Mouse (Mus musculus): Measurements from ENCODE around the gene Mgat2. TPM values are rescaled to one million over a fixed set of nuclear protein-coding genes. Genes with fewer than 3 reads are reported as not detected.
"Not testable (repeated sequence)": the region's sequence is repeated elsewhere in the genome, so short reads cannot be mapped to it uniquely, and the experiment has no call there.

Mgat2 gene
- 45.6 and 46.6 TPM in 2 replicates for polyA plus RNA-seq (2016; fragmentation: Nextera tagmentation; extraction: Ambion mirVana)

GRCm38 (mm10) chr12:69183583-69184308, at the start of gene Mgat2, which contains the start of gene Rpl36al:
Mgat2 (plus strand) TSS chr12:69184157.
Rpl36al (minus strand) TSS chr12:69184083.
- Histone ChIP-seq H3K36me3 (replicated peaks) (peaks cover 22% of the 10 kb centered on the region), H3K4me2 (peak within 1 kb of the TSS; percentile 93), H3K9ac (peak within 1 kb of the TSS; percentile 95), H3K9me3 (no peaks in the 10 kb centered on the region), H3K27me3 (no peaks in the 10 kb centered on the region), H3K4me3 (replicated peaks) (peak within 1 kb of the TSS; percentile 93), H3K4me1 (peaks cover 23% of the 10 kb centered on the region), H3K27ac (peak within 1 kb of the TSS; percentile 93)
- 1% methylated on average over 84 of the region's 84 CpGs for WGBS
- peak; percentile 100 for ATAC-seq (ENCODE audit: low FRiP score)

- Histone ChIP-seq H3K9me3 (no peaks in the 10 kb centered on the region), H3K9ac (no peak overlapping the region), H3K36me3 (replicated peaks) (no peaks in the 10 kb centered on the region), H3K27me3 (no peaks in the 10 kb centered on the region), H3K4me2 (no peak overlapping the region), H3K4me1 (no peaks in the 10 kb centered on the region), H3K4me3 (replicated peaks) (no peak overlapping the region), H3K27ac (no peak overlapping the region)
- no peak for ATAC-seq (ENCODE audit: low FRiP score)
- 89% methylated on average over 3 of the region's 3 CpGs for WGBS
Measured at GRCm38 (mm10) chr12:69139201-69139600, 44.8 kb upstream of the Mgat2 start.

- Histone ChIP-seq H3K4me1 (no peaks in the 10 kb centered on the region), H3K4me2 (no peak overlapping the region), H3K27ac (no peak overlapping the region), H3K27me3 (no peaks in the 10 kb centered on the region), H3K36me3 (replicated peaks) (no peaks in the 10 kb centered on the region), H3K9ac (no peak overlapping the region), H3K9me3 (no peaks in the 10 kb centered on the region), H3K4me3 (replicated peaks) (no peak overlapping the region)
- WGBS, result 90% methylated on average over 7 of the region's 7 CpGs
- no peak for ATAC-seq (ENCODE audit: low FRiP score)
Measured at GRCm38 (mm10) chr12:69139841-69140240, 44.1 kb upstream of the Mgat2 start.

- no peak for ATAC-seq (ENCODE audit: low FRiP score)
- Histone ChIP-seq H3K4me1 (no peaks in the 10 kb centered on the region), H3K36me3 (replicated peaks) (no peaks in the 10 kb centered on the region), H3K9me3 (no peaks in the 10 kb centered on the region), H3K4me2 (no peak overlapping the region), H3K27ac (no peak overlapping the region), H3K9ac (no peak overlapping the region), H3K4me3 (replicated peaks) (no peak overlapping the region), H3K27me3 (no peaks in the 10 kb centered on the region)
- 69% methylated on average over 6 of the region's 6 CpGs for WGBS
Measured at GRCm38 (mm10) chr12:69143460-69143859, 40.5 kb upstream of the Mgat2 start.

GRCm38 (mm10) chr12:69147166-69147735, 36.7 kb upstream of the Mgat2 start:
- 94% methylated on average over 5 of the region's 5 CpGs for WGBS
- H3K4me1 ChIP-seq, result no peaks in the 10 kb centered on the region
- H3K27me3 ChIP-seq, result no peaks in the 10 kb centered on the region
- H3K4me2 ChIP-seq, result no peak overlapping the region
- no peak overlapping the region for H3K27ac ChIP-seq
- H3K9me3 ChIP-seq, result no peaks in the 10 kb centered on the region
- no peak overlapping the region for H3K9ac ChIP-seq
- ATAC-seq (ENCODE audit: low FRiP score), result no peak
- no peaks in the 10 kb centered on the region for H3K36me3 ChIP-seq (replicated peaks)
- H3K4me3 ChIP-seq (replicated peaks), result no peak overlapping the region

GRCm38 (mm10) chr12:69150049-69150448, 33.9 kb upstream of the Mgat2 start:
- WGBS, result 88% methylated on average over 13 of the region's 13 CpGs
- no peak for ATAC-seq (ENCODE audit: low FRiP score)
- H3K27me3 ChIP-seq, result no peaks in the 10 kb centered on the region
- no peaks in the 10 kb centered on the region for H3K4me1 ChIP-seq
- H3K9me3 ChIP-seq, result no peaks in the 10 kb centered on the region
- H3K9ac ChIP-seq, result no peak overlapping the region
- no peak overlapping the region for H3K27ac ChIP-seq
- H3K4me3 ChIP-seq (replicated peaks), result no peak overlapping the region
- H3K4me2 ChIP-seq, result no peak overlapping the region
- 0 out of 2 replicates have a peak, but pooled peaks cover under 1% of the 10 kb centered on the region for H3K36me3 ChIP-seq (replicated peaks)

GRCm38 (mm10) chr12:69155923-69156322, 28.0 kb upstream of the Mgat2 start:
- Histone ChIP-seq H3K4me1 (peaks cover 9% of the 10 kb centered on the region), H3K9ac (no peak overlapping the region), H3K4me2 (no peak overlapping the region), H3K36me3 (replicated peaks) (peaks cover 23% of the 10 kb centered on the region), H3K27me3 (no peaks in the 10 kb centered on the region), H3K27ac (no peak overlapping the region), H3K4me3 (replicated peaks) (no peak overlapping the region), H3K9me3 (no peaks in the 10 kb centered on the region)
- WGBS, result 81% methylated on average over 2 of the region's 2 CpGs
- ATAC-seq (ENCODE audit: low FRiP score), result no peak

- no peak overlapping the region for H3K27ac ChIP-seq
- peaks cover 23% of the 10 kb centered on the region for H3K36me3 ChIP-seq (replicated peaks)
- WGBS, result 92% methylated on average over 4 of the region's 4 CpGs
Measured at GRCm38 (mm10) chr12:69156436-69156835, 27.5 kb upstream of the Mgat2 start.

GRCm38 (mm10) chr12:69157107-69157506, 26.9 kb upstream of the Mgat2 start:
- WGBS, result 94% methylated on average over 2 of the region's 2 CpGs

More at GRCm38 (mm10) chr12:69156436-69156835, 27.5 kb upstream of the Mgat2 start:
- no peaks in the 10 kb centered on the region for H3K9me3 ChIP-seq
- H3K4me3 ChIP-seq (replicated peaks), result no peak overlapping the region
- H3K27me3 ChIP-seq, result no peaks in the 10 kb centered on the region
- no peak overlapping the region for H3K4me2 ChIP-seq
- ATAC-seq (ENCODE audit: low FRiP score), result no peak
- H3K4me1 ChIP-seq, result peaks cover 9% of the 10 kb centered on the region
- no peak overlapping the region for H3K9ac ChIP-seq

GRCm38 (mm10) chr12:69158366-69158764, 25.6 kb upstream of the Mgat2 start:
- Histone ChIP-seq H3K27ac (peak overlapping the region; percentile 95), H3K4me1 (peaks cover 9% of the 10 kb centered on the region), H3K27me3 (no peaks in the 10 kb centered on the region), H3K9ac (peak overlapping the region; percentile 89), H3K4me2 (peak overlapping the region; percentile 64), H3K9me3 (no peaks in the 10 kb centered on the region), H3K4me3 (replicated peaks) (peak overlapping the region; percentile 72), H3K36me3 (replicated peaks) (peaks cover 23% of the 10 kb centered on the region)
- peak; percentile 15; the same call in 1 of the 2 replicates for ATAC-seq (ENCODE audit: low FRiP score)
- under 1% methylated on average over 19 of the region's 19 CpGs for WGBS

More at GRCm38 (mm10) chr12:69157107-69157506, 26.9 kb upstream of the Mgat2 start:
- H3K9ac ChIP-seq, result no peak overlapping the region
- peaks cover 9% of the 10 kb centered on the region for H3K4me1 ChIP-seq
- H3K9me3 ChIP-seq, result no peaks in the 10 kb centered on the region
- H3K4me2 ChIP-seq, result peak overlapping the region; percentile 64; the same call in 1 of the 2 replicates
- H3K27me3 ChIP-seq, result no peaks in the 10 kb centered on the region
- no peak for ATAC-seq (ENCODE audit: low FRiP score)
- no peak overlapping the region for H3K27ac ChIP-seq
- peaks cover 23% of the 10 kb centered on the region for H3K36me3 ChIP-seq (replicated peaks)
- H3K4me3 ChIP-seq (replicated peaks), result no peak overlapping the region

- under 1% methylated on average over 60 of the region's 68 CpGs for WGBS
- not testable (repeated sequence) for H3K9me3 ChIP-seq, H3K4me1 ChIP-seq, H3K27me3 ChIP-seq
- ATAC-seq (ENCODE audit: low FRiP score), result peak; percentile 99
- H3K36me3 ChIP-seq (replicated peaks), result peaks cover 23% of the 10 kb centered on the region
- H3K9ac ChIP-seq, result peak within 1 kb of the TSS; percentile 89
- H3K27ac ChIP-seq, result peak within 1 kb of the TSS; percentile 95
- peak within 1 kb of the TSS; percentile 64 for H3K4me2 ChIP-seq
- peak within 1 kb of the TSS; percentile 72 for H3K4me3 ChIP-seq (replicated peaks)
Measured at GRCm38 (mm10) chr12:69158765-69159577, 25.0 kb upstream of the Mgat2 start, which contains the start of gene Rps29. Rps29 (minus strand) TSS chr12:69159186.

GRCm38 (mm10) chr12:69159578-69159940, 24.4 kb upstream of the Mgat2 start:
- peak overlapping the region; percentile 14 for H3K4me3 ChIP-seq (replicated peaks)
- peaks cover 23% of the 10 kb centered on the region for H3K36me3 ChIP-seq (replicated peaks)
- no peak overlapping the region for H3K27ac ChIP-seq
- WGBS, result 5% methylated on average over 9 of the region's 9 CpGs
- no peaks in the 10 kb centered on the region for H3K27me3 ChIP-seq
- ATAC-seq (ENCODE audit: low FRiP score), result peak; percentile 5; the same call in 1 of the 2 replicates
- H3K4me1 ChIP-seq, result peaks cover 9% of the 10 kb centered on the region
- no peaks in the 10 kb centered on the region for H3K9me3 ChIP-seq
- 0 out of 2 replicates have a peak overlapping the region, but pooled peaks have one; percentile 6 for H3K4me2 ChIP-seq
- H3K9ac ChIP-seq, result no peak overlapping the region

Measured in forebrain, embryonic 12.5 days (tissue).